Mouse (Mus musculus) forebrain, embryonic 13.5 days (tissue): ENCODE data around the gene Exo5. TPM values are rescaled to one million over a fixed set of nuclear protein-coding genes. Genes with fewer than 3 reads are reported as not detected.
A peak's percentile ranks its signal among the peaks of the same experiment; 100 is the strongest.

ENCODE experiments used
- ATAC-seq: fragments of 200-750 bp; cut with Nextera tagmentation; 2 replicates; pipeline ENCODE4 v1.8.0; 2017
- H3K27ac ChIP-seq: fragments of 300-500 bp; sonication (generic); 2 replicates; pipeline ENCODE4 v1.5.1; 2015; ENCODE audit warnings: inconsistent platforms, mild to moderate bottlenecking, moderate library complexity
- H3K27me3 ChIP-seq: fragments of 300-500 bp; sonication (generic); 2 replicates; pipeline ENCODE4 v1.6.1; 2015; ENCODE audit warnings: mild to moderate bottlenecking, inconsistent platforms
- H3K36me3 ChIP-seq: fragments of 300-500 bp; sonication (generic); 2 replicates; pipeline ENCODE4 v1.6.1; 2015; ENCODE audit warnings: mild to moderate bottlenecking, inconsistent platforms; ENCODE audit not compliant: poor library complexity, severe bottlenecking
- H3K4me1 ChIP-seq: fragments of 300-500 bp; sonication (generic); 2 replicates; pipeline ENCODE4 v1.6.1; 2015; ENCODE audit warnings: inconsistent platforms
- H3K4me2 ChIP-seq: fragments of 300-500 bp; sonication (generic); 2 replicates; pipeline ENCODE4 v1.6.1; 2015; ENCODE audit warnings: inconsistent platforms, mild to moderate bottlenecking, moderate library complexity
- H3K4me3 ChIP-seq: fragments of 300-500 bp; sonication (generic); 2 replicates; pipeline ENCODE4 v1.5.1; 2015; ENCODE audit warnings: mild to moderate bottlenecking, inconsistent platforms
- H3K9ac ChIP-seq: fragments of 300-500 bp; sonication (generic); 2 replicates; pipeline ENCODE4 v1.6.1; 2015; ENCODE audit warnings: mild to moderate bottlenecking, inconsistent platforms
- H3K9me3 ChIP-seq: fragments of 300-500 bp; sonication (generic); replicated peaks from 2 replicates; pipeline ENCODE4 v1.6.1; 2016; ENCODE audit warnings: inconsistent platforms
- WGBS: fragments of 180-500 bp; shearing (Covaris S2); methylation state at CpG from one replicate; pipeline ENCODE4 v1.1.7; 2015; 5-methylcytosine and 5-hydroxymethylcytosine counted together
- polyA plus RNA-seq: library from polyadenylated mRNA; unstranded; fragments of >200 nt; fragmentation: Nextera tagmentation; extraction: Ambion mirVana; gene quantifications from 2 replicates; pipeline ENCODE4 v1.2.1, GENCODE M21; 2015

Exo5 gene
- polyA plus RNA-seq, 1 experiment from 2014 or later, result 44.4 TPM

DNA sequence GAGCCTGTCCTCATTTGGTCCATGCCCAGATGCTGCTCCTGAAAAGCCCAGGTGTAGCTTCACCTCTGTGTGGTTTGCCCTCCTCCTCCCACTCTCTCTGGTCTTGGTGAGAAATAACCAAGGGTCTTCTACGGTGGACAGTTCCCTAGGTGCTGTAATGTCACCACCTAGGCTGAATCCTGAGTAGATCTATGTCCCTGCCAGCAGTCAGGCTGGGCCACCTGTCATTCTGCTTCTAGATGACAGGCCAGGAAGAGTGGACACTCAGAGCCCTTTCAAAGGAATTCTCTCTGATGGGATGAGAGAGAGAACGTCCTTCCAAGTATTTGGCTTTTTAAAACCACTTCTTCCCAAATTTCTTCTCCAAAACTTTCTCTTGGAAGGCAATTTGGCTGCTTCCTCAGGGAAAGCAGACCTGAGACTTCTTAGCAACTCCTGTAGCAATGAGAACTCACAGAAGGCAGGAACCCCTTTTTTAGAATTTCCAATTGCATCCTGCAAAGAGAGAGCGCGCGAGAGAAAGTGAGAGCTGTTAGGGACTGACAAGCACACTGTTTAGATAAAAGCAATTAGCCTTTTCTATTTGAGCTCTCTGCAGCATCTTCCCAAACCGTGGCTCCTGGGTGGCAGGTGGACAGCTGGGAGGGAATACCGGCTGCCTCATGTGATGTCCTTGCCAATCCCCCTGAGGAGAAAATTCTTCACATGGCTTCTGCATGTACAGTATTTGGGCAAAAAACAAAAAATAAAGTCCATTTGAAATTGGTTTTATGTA lies 28.8 kb downstream of the Exo5 start:
- ATAC-seq, result no peak
- Histone ChIP-seq H3K4me1 (no peaks in the 10 kb centered on the region), H3K4me2 (no peak overlapping the region), H3K36me3 (no peaks in the 10 kb centered on the region), H3K9me3 (no peaks in the 10 kb centered on the region), H3K9ac (no peak overlapping the region), H3K27ac (no peak overlapping the region), H3K27me3 (no peaks in the 10 kb centered on the region), H3K4me3 (no peak overlapping the region)
- 84% methylated on average over 7 of the region's 7 CpGs for whole genome bisulfite sequencing

DNA sequence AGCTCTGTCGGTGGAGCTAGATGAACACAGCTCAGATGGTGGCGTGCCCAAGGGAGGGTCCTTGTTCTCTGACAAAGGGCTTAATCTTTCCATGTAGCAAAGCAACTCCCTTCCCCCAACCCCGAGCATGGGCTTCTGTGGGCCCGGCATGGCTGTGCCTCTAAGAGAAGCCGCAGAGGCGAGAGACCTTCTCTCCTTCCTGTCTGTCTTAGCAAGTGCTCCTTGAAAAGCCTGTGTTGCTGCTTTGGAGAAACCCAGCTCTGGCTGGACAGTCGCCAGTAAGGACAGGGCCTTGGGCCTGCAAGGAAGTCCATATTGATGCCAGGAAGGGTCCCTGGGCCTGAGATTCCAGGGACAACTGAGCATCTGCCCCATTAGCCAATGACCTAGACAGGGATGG lies 29.6 kb downstream of the Exo5 start:
- Histone ChIP-seq H3K9me3 (no peaks in the 10 kb centered on the region), H3K27me3 (no peaks in the 10 kb centered on the region), H3K4me2 (no peak overlapping the region), H3K36me3 (no peaks in the 10 kb centered on the region), H3K4me1 (no peaks in the 10 kb centered on the region), H3K4me3 (no peak overlapping the region), H3K9ac (no peak overlapping the region), H3K27ac (no peak overlapping the region)
- WGBS, result 62% methylated on average over 7 of the region's 7 CpGs
- no peak for ATAC-seq

GRCm38 (mm10) chr4:120894584-120894983 lies 30.2 kb downstream of the Exo5 start:
- no peak overlapping the region for H3K27ac ChIP-seq
- 79% methylated on average over 11 of the region's 11 CpGs for WGBS
- no peaks in the 10 kb centered on the region for H3K36me3 ChIP-seq
- H3K4me3 ChIP-seq, result no peak overlapping the region
- H3K4me1 ChIP-seq, result no peaks in the 10 kb centered on the region
- H3K9me3 ChIP-seq, result no peaks in the 10 kb centered on the region
- no peaks in the 10 kb centered on the region for H3K27me3 ChIP-seq
- H3K9ac ChIP-seq, result no peak overlapping the region
- no peak for ATAC-seq
- no peak overlapping the region for H3K4me2 ChIP-seq

DNA sequence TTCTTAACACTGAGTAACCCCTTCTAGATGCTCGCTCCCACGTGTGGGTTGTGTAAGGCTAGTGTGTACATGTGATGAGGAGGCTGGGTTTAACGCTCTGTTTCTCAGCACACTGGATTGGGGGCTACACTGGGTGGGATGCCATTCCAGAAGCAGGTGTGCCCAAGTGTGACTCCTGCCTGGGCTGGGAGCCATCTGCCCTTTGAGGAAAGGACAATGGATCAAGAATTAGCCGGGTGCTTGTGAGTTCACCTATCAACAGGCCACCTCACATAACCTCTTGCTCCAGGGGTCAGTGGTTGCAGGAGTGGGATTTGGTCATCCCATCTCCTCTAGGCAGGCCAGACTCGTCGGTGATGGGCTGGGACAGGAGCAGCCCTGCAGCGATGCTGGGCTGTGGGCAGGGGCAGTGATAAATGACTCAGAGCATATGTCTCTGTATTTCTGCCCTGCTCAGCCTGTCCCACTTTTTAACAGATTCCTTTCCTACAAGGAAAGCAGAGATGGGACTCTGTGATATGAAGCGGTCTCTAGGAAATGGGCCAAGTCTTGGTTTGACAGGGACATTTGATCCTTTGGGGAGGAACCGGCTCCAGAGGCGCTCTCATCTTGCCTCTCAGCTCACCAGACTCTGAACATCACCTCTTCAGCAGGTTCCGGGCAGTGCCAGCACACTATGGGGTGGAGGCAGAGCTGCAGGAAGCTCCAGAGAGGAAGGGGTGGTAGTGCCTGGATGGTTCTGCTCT lies 31.0 kb downstream of the Exo5 start:
- no peak overlapping the region for H3K27ac ChIP-seq
- H3K36me3 ChIP-seq, result no peaks in the 10 kb centered on the region
- no peak overlapping the region for H3K4me3 ChIP-seq
- no peak for ATAC-seq
- no peaks in the 10 kb centered on the region for H3K27me3 ChIP-seq
- WGBS, result 83% methylated on average over 11 of the region's 11 CpGs
- no peak overlapping the region for H3K9ac ChIP-seq
- H3K4me2 ChIP-seq, result no peak overlapping the region
- no peaks in the 10 kb centered on the region for H3K4me1 ChIP-seq
- no peaks in the 10 kb centered on the region for H3K9me3 ChIP-seq

GRCm38 (mm10) chr4:120892516-120892915 lies 32.3 kb downstream of the Exo5 start:
- Histone ChIP-seq H3K9me3 (no peaks in the 10 kb centered on the region), H3K4me1 (no peaks in the 10 kb centered on the region), H3K9ac (no peak overlapping the region), H3K4me3 (no peak overlapping the region), H3K27me3 (no peaks in the 10 kb centered on the region), H3K4me2 (no peak overlapping the region), H3K36me3 (no peaks in the 10 kb centered on the region), H3K27ac (no peak overlapping the region)
- no peak for ATAC-seq
- 53% methylated on average over 1 of the region's 1 CpGs for WGBS

DNA sequence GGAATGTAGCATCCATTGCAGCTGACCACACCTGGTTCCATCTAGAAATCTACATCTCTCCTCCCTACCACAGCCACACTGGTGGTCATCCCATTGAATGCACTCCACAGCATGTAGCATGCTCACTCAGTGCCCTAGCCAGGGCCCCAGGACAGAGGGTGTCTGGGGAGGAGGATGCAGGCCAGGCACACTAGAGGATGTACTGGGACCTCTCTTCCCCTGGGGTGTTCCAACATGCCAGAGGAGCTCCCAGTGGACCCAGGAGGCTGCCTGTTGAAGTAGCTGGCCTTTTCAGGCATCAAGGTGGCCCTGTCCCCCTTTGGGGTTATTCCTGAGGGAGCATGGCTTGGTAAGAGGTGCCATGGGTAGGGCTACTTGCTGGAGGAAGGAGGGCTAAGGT lies 32.9 kb downstream of the Exo5 start:
- no peaks in the 10 kb centered on the region for H3K36me3 ChIP-seq
- H3K4me2 ChIP-seq, result no peak overlapping the region
- H3K4me3 ChIP-seq, result no peak overlapping the region
- H3K4me1 ChIP-seq, result no peaks in the 10 kb centered on the region
- no peak overlapping the region for H3K9ac ChIP-seq
- no peak for ATAC-seq
- H3K27ac ChIP-seq, result no peak overlapping the region
- no peaks in the 10 kb centered on the region for H3K9me3 ChIP-seq
- no peaks in the 10 kb centered on the region; the same call in 1 of the 2 replicates for H3K27me3 ChIP-seq

DNA sequence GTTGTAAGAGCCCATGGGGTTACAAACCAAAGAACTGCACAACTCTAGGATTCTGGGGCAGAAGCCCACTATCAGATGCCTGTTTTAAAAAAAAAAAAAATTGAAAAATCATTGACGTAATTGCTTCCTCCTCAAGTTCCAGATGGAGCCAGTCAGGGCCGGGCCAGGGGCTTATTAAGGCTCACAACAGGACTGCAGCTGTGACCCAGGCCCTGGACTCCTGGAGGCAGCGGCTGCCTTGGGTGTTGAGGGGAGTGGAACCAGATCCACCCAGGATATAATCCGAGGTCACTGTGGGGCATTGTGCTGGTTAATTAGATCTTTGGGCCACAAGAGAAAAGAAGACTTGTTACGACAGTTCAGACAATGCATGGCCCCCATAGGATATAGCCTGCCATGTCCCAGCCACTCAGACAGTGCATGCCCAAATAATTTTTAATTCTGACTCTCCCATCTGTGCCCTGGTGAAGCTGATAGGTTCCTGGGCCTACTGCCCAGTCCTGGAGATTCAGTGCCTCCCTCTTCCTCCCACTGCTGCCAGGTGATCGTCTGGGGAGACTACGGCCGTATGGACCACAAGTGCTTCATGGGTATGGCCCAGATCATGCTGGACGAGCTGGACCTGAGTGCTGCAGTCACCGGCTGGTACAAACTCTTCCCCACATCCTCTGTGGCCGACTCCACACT lies 33.9 kb downstream of the Exo5 start:
- no peak overlapping the region for H3K9ac ChIP-seq
- H3K27ac ChIP-seq, result no peak overlapping the region
- H3K27me3 ChIP-seq, result no peaks in the 10 kb centered on the region; the same call in 1 of the 2 replicates
- ATAC-seq, result no peak; the same call in 1 of the 2 replicates
- H3K4me1 ChIP-seq, result peaks cover 3% of the 10 kb centered on the region
- no peak overlapping the region for H3K4me2 ChIP-seq
- no peaks in the 10 kb centered on the region for H3K36me3 ChIP-seq
- H3K4me3 ChIP-seq, result no peak overlapping the region
- no peaks in the 10 kb centered on the region for H3K9me3 ChIP-seq
- WGBS, result 56% methylated on average over 11 of the region's 11 CpGs

DNA sequence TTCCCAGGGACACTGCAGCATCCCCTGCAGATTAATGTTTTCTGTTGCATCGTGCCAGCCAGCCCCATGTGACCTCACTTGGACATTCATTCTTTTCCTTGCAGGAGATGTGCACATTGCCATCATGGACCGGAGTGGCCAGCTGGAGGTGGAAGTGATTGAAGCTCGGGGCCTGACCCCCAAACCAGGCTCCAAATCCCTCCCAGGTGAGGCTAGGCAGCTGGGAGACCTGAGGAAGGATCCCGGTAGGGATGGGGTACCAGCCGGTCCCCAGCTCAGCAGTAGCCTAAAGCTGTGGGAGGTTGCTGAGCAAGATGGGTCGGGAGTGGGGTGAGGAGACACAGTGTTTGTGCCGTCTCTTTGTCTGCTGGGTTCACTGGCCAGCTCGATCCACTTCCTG lies 35.9 kb downstream of the Exo5 start:
- peaks cover 13% of the 10 kb centered on the region for H3K4me1 ChIP-seq
- no peak for ATAC-seq
- H3K9ac ChIP-seq, result no peak overlapping the region
- no peaks in the 10 kb centered on the region; the same call in 1 of the 2 replicates for H3K27me3 ChIP-seq
- H3K4me3 ChIP-seq, result no peak overlapping the region
- H3K4me2 ChIP-seq, result no peak overlapping the region
- 72% methylated on average over 8 of the region's 8 CpGs for WGBS
- no peaks in the 10 kb centered on the region for H3K9me3 ChIP-seq
- no peak overlapping the region for H3K27ac ChIP-seq
- H3K36me3 ChIP-seq, result no peaks in the 10 kb centered on the region

DNA sequence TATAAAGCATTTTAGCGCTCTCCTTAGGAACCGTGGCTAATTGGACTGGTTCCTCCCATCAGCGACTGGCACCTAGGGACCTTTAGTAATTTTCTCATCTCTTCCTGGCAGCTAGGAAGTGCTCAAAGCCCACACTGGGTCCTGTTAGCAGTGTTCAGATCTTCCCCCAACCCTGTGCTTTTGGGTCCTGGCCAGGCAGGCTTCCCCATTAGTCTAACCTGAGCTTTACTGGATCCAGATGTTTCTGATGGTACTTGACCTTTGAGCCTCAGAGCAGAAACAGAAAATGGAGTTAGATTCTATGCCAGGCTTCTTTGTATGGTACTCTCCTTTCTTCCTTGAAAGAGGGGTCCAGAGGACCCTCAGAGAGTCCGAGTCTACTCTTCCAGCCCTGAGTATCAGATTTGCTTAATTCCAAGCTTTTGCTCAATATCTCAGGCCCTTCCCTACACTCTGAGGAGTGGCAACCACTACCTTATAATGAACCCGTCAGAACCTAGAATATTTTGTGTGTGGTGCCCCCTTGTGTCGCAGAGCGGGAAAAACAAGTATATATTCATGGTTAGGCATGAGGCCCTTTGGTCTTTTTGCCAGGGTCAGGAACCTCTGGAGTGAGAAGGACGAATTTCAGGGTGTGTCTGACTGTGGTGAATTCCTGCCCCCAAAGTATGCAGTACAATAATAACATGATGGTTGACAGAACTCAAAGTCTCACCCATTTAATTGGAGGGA lies 37.3 kb downstream of the Exo5 start:
- no peak overlapping the region for H3K4me2 ChIP-seq
- no peak overlapping the region for H3K27ac ChIP-seq
- no peaks in the 10 kb centered on the region for H3K36me3 ChIP-seq
- no peak overlapping the region for H3K4me3 ChIP-seq
- H3K9ac ChIP-seq, result no peak overlapping the region
- peak; percentile 48 for ATAC-seq
- H3K4me1 ChIP-seq, result peaks cover 20% of the 10 kb centered on the region
- WGBS, result 29% methylated on average over 8 of the region's 8 CpGs
- no peaks in the 10 kb centered on the region; the same call in 1 of the 2 replicates for H3K27me3 ChIP-seq
- no peaks in the 10 kb centered on the region for H3K9me3 ChIP-seq

GRCm38 (mm10) chr4:120886811-120887210 lies 38.0 kb downstream of the Exo5 start:
- Histone ChIP-seq H3K36me3 (no peaks in the 10 kb centered on the region), H3K9ac (no peak overlapping the region), H3K4me2 (no peak overlapping the region), H3K27me3 (no peaks in the 10 kb centered on the region; the same call in 1 of the 2 replicates), H3K4me3 (no peak overlapping the region), H3K9me3 (no peaks in the 10 kb centered on the region), H3K27ac (no peak overlapping the region), H3K4me1 (peaks cover 28% of the 10 kb centered on the region)
- WGBS, result 86% methylated on average over 5 of the region's 5 CpGs
- ATAC-seq, result no peak

DNA sequence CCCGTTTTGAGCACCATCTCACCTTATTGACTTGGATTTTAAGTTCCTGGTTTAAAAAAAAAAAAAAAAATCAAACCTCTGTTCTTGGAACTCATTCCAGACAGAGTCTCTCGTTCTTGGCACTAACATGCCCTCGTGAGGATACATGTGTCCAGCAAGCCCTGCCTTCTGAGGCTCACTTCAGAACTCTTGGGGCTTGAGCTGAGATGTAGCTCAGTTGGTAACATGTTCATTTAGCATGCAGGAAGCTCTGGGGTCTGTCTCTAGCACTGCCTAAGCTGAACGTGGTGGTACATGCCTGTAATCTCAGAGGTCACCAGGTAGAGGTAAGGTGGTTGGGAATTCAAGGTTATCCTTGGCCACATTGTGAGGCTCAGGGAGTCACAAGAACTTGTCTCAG lies 38.7 kb downstream of the Exo5 start:
- Histone ChIP-seq H3K4me1 (peaks cover 34% of the 10 kb centered on the region), H3K4me2 (no peak overlapping the region), H3K27me3 (no peaks in the 10 kb centered on the region; the same call in 1 of the 2 replicates), H3K4me3 (no peak overlapping the region), H3K9ac (no peak overlapping the region), H3K27ac (no peak overlapping the region), H3K9me3 (no peaks in the 10 kb centered on the region), H3K36me3 (no peaks in the 10 kb centered on the region)
- WGBS, result 41% methylated on average over 4 of the region's 4 CpGs
- ATAC-seq, result no peak
